Comparison of ENCODE assay signal across 23 mouse cellular contexts in the genomic region with DNA sequence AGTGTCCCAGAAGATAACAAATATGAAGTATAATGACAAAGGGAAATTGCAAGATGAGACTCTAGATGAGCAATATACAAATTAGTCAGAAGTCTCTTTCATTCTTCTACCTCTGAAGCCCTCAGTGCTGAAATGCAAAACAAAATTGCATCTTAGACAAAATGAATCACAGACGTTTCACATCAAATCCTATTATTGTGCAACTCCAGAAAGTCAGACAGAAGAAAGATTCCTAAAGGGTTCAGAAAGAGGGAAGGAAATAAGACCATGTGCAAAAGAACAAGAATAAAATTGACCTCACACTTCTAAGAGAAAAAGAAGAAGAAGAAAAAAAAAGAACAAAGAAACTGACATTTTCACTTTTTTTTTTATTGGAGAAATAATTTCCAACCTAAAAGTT. TPM values are rescaled to one million over a fixed set of nuclear protein-coding genes. Genes with fewer than 3 reads are reported as not detected.
DNase-seq lines count a peak whose midpoint lies in the region; ATAC-seq and TF ChIP-seq lines count a peak whose summit lies in the region.
"Had no signal": no experiment of that assay in that cellular context is flagged by ENCODE, and none has a peak within 500 bp of the region (broad histone marks: within the 10 kb centered on the region; RNA-seq: fewer than 3 reads in every experiment).

No protein-coding gene starts in this region.

- TF ChIP-seq CTCF in lung, postnatal 0 days (IDR thresholded peaks at IDR 0.05), result no peak
- TF ChIP-seq CTCF in bone marrow macrophage, adult 2 months (IDR thresholded peaks at IDR 0.05; ENCODE audit: low read depth, low read length), result no peak

- no peak overlapping the region for H3K27ac ChIP-seq in lung, postnatal 0 days (ENCODE audit: low read length)
- peak overlapping the region; percentile 89 for H3K27ac ChIP-seq in bone marrow macrophage, adult 2 months (ENCODE audit: insufficient read depth, low read depth, low read length)
- peak overlapping the region; percentile 87 for H3K27ac ChIP-seq in macrophage
- H3K27ac ChIP-seq in midbrain, embryonic 11.5 days (ENCODE audit: low read depth, low read length), result no peak overlapping the region
- no peak overlapping the region for H3K27ac ChIP-seq in forebrain, embryonic 13.5 days
- H3K27ac ChIP-seq: forebrain, embryonic 10.5 days; forebrain, embryonic 15.5 days; heart, adult 2 months; heart, embryonic 10.5 days; heart, embryonic 13.5 days; hindbrain, embryonic 12.5 days; hindbrain, embryonic 15.5 days had no signal

- no peak overlapping the region for H3K4me3 ChIP-seq in lung, postnatal 0 days (ENCODE audit: low read depth, low read length)
- H3K4me3 ChIP-seq in bone marrow macrophage, adult 2 months (ENCODE audit: insufficient read depth, low read length), result peak overlapping the region; percentile 23; the same call in 1 of the 2 replicates
- H3K4me3 ChIP-seq in macrophage (ENCODE audit: inconsistent target), result no peak overlapping the region
- H3K4me3 ChIP-seq in midbrain, embryonic 11.5 days (ENCODE audit: low read depth, low read length), result no peak overlapping the region
- no peak overlapping the region for H3K4me3 ChIP-seq in forebrain, embryonic 13.5 days
- H3K4me3 ChIP-seq: forebrain, embryonic 10.5 days; forebrain, embryonic 15.5 days; heart, adult 2 months; heart, embryonic 10.5 days; heart, embryonic 13.5 days; hindbrain, embryonic 12.5 days; hindbrain, embryonic 15.5 days had no signal

- H3K4me2 ChIP-seq in lung, postnatal 0 days (replicated peaks; ENCODE audit: low read depth, low read length), result no peak overlapping the region
- no peak overlapping the region for H3K4me2 ChIP-seq in midbrain, embryonic 11.5 days
- H3K4me2 ChIP-seq in forebrain, embryonic 13.5 days, result no peak overlapping the region
- H3K4me2 ChIP-seq: forebrain, embryonic 15.5 days; heart, embryonic 13.5 days; hindbrain, embryonic 12.5 days; hindbrain, embryonic 15.5 days had no signal

- no peaks in the 10 kb centered on the region for H3K27me3 ChIP-seq in lung, postnatal 0 days (replicated peaks; ENCODE audit: insufficient read depth, low read length)
- H3K27me3 ChIP-seq in midbrain, embryonic 11.5 days (ENCODE audit: control insufficient read depth, insufficient read depth, low read length), result no peaks in the 10 kb centered on the region
- H3K27me3 ChIP-seq in forebrain, embryonic 13.5 days, result no peaks in the 10 kb centered on the region
- H3K27me3 ChIP-seq: forebrain, embryonic 15.5 days; heart, embryonic 13.5 days; hindbrain, embryonic 12.5 days; hindbrain, embryonic 15.5 days; Patski had no signal

- H3K4me1 ChIP-seq in lung, postnatal 0 days (ENCODE audit: insufficient read depth, low read depth, low read length), result no peaks in the 10 kb centered on the region
- H3K4me1 ChIP-seq in bone marrow macrophage, adult 2 months (ENCODE audit: control insufficient read depth, insufficient read depth, low read length), result peaks cover 14% of the 10 kb centered on the region
- H3K4me1 ChIP-seq in midbrain, embryonic 11.5 days (ENCODE audit: control insufficient read depth, insufficient read depth, low read length), result no peaks in the 10 kb centered on the region
- no peaks in the 10 kb centered on the region for H3K4me1 ChIP-seq in forebrain, embryonic 13.5 days
- H3K4me1 ChIP-seq: forebrain, embryonic 10.5 days; forebrain, embryonic 15.5 days; heart, embryonic 10.5 days; hindbrain, embryonic 12.5 days; hindbrain, embryonic 15.5 days had no signal

- 41% methylated on average over 1 of the region's 1 CpGs for WGBS in lung, postnatal 0 days
- WGBS in macrophage (ENCODE audit: missing documents), result 0% methylated on average over 1 of the region's 1 CpGs
- WGBS in midbrain, embryonic 11.5 days, result 87% methylated on average over 1 of the region's 1 CpGs
- WGBS in forebrain, embryonic 13.5 days, result 75% methylated on average over 1 of the region's 1 CpGs

- no peaks in the 10 kb centered on the region for H3K79me2 ChIP-seq in macrophage (ENCODE audit: inconsistent target)

- no peak overlapping the region for H3K9ac ChIP-seq in lung, postnatal 0 days (replicated peaks; ENCODE audit: low read depth)
- H3K9ac ChIP-seq in midbrain, embryonic 11.5 days (ENCODE audit: low read length), result no peak overlapping the region
- no peak overlapping the region for H3K9ac ChIP-seq in forebrain, embryonic 13.5 days
- H3K9ac ChIP-seq: forebrain, embryonic 15.5 days; heart, embryonic 13.5 days; hindbrain, embryonic 12.5 days; hindbrain, embryonic 15.5 days had no signal

- ATAC-seq in lung, postnatal 0 days, result no peak
- no peak for ATAC-seq in midbrain, embryonic 11.5 days (ENCODE audit: low FRiP score)
- no peak for ATAC-seq in forebrain, embryonic 13.5 days
- ATAC-seq: forebrain, embryonic 15.5 days; Patski had no signal

- DNase-seq in lung, postnatal 0 days (ENCODE audit: low spot score), result peak; percentile 44
- no peak for DNase-seq in lung, postnatal 36 days
- no peak for DNase-seq in midbrain, embryonic 11.5 days (ENCODE audit: low spot score, missing footprints)
- DNase-seq in cerebellum, adult 8-10 months, result no peak
- DNase-seq: adrenal gland, postnatal 10 days; adrenal gland, postnatal 36 days; cerebellum, adult 11 months; cerebellum, adult 2 months; cerebellum, postnatal 10 days; cerebellum, postnatal 36 days; gastrocnemius, postnatal 25 days; heart, adult 2 months had no signal

- no peaks in the 10 kb centered on the region for H3K36me3 ChIP-seq in lung, postnatal 0 days (ENCODE audit: insufficient read depth, low read length)
- H3K36me3 ChIP-seq in macrophage (ENCODE audit: inconsistent target), result no peaks in the 10 kb centered on the region
- H3K36me3 ChIP-seq in midbrain, embryonic 11.5 days (ENCODE audit: control insufficient read depth, insufficient read depth, low read length), result no peaks in the 10 kb centered on the region
- H3K36me3 ChIP-seq in forebrain, embryonic 13.5 days (ENCODE audit: poor library complexity, severe bottlenecking), result no peaks in the 10 kb centered on the region
- H3K36me3 ChIP-seq: forebrain, embryonic 10.5 days; forebrain, embryonic 15.5 days; G1E; heart, embryonic 10.5 days; heart, embryonic 13.5 days; hindbrain, embryonic 12.5 days; hindbrain, embryonic 15.5 days had no signal

- no peak for TF ChIP-seq POLR2A in bone marrow macrophage, adult 2 months (IDR thresholded peaks at IDR 0.05; ENCODE audit: borderline replicate concordance, low read depth, low read length)

- no peak for TF ChIP-seq EP300 in lung, postnatal 0 days (IDR thresholded peaks at IDR 0.05)

- no peaks in the 10 kb centered on the region for H3K9me3 ChIP-seq in lung, postnatal 0 days (ENCODE audit: low read length)
- H3K9me3 ChIP-seq in midbrain, embryonic 11.5 days (ENCODE audit: control insufficient read depth, low read length), result no peaks in the 10 kb centered on the region
- H3K9me3 ChIP-seq in forebrain, embryonic 13.5 days (replicated peaks), result no peaks in the 10 kb centered on the region
- H3K9me3 ChIP-seq: forebrain, embryonic 10.5 days; forebrain, embryonic 15.5 days; G1E; heart, embryonic 10.5 days; heart, embryonic 13.5 days; hindbrain, embryonic 12.5 days; hindbrain, embryonic 15.5 days had no signal

RNA-seq across cellular contexts. Expression of a gene that starts 8.1 kb away (rescaled TPM):
- 0.30 and 0.51 TPM in 2 replicates for polyA plus RNA-seq in lung, postnatal 0 days (2015; fragmentation: Nextera tagmentation; extraction: Ambion mirVana)
- polyA plus RNA-seq in bone marrow macrophage, adult 2 months (2012; ENCODE audit: insufficient read depth, insufficient read length, missing spikeins), result 0.72 and 0.82 TPM in 2 replicates
- 10 to 100 TPM in 4 of 26 experiments, 1 to 10 TPM in 19, under 1 TPM in 3; 0.33 to 18.8 (median 3.2) TPM for total RNA-seq in macrophage (2018; cell fraction: chromatin; rRNA removed)
- total RNA-seq in macrophage (2018; cell fraction: cytosol; rRNA removed), result 1 to 10 TPM in 21 of 26 experiments, under 1 TPM in 5; 0.58 to 6.6 (median 2.0) TPM
- total RNA-seq in macrophage (2018; cell fraction: nucleus; rRNA removed), result 10 to 100 TPM in 2 of 26 experiments, 1 to 10 TPM in 24; 1.1 to 15.7 (median 4.6) TPM
- 0.73 to 3.1 TPM (median 0.89 TPM) in 3 replicates for polyA plus RNA-seq in macrophage (2018)
- polyA plus RNA-seq in midbrain, embryonic 11.5 days (2014; fragmentation: Nextera tagmentation; extraction: Ambion mirVana), result 5.8 TPM in 2 replicates
- 0.99 and 1.0 TPM in 2 replicates for polyA plus RNA-seq in forebrain, embryonic 13.5 days (2015; fragmentation: Nextera tagmentation; extraction: Ambion mirVana)
- polyA plus RNA-seq: G1E had no signal

Comparison
In these comparisons a context has a peak if more than half of its experiments do, and no peak if none do; other contexts are left out.
1. H3K27ac ChIP-seq: peak in bone marrow macrophage, adult 2 months (single experiment) and macrophage (single experiment); none in lung, postnatal 0 days (single experiment), midbrain, embryonic 11.5 days (single experiment) and forebrain, embryonic 13.5 days (single experiment).